ENCODE assay signal across 15 mouse cellular contexts in the genomic region with DNA sequence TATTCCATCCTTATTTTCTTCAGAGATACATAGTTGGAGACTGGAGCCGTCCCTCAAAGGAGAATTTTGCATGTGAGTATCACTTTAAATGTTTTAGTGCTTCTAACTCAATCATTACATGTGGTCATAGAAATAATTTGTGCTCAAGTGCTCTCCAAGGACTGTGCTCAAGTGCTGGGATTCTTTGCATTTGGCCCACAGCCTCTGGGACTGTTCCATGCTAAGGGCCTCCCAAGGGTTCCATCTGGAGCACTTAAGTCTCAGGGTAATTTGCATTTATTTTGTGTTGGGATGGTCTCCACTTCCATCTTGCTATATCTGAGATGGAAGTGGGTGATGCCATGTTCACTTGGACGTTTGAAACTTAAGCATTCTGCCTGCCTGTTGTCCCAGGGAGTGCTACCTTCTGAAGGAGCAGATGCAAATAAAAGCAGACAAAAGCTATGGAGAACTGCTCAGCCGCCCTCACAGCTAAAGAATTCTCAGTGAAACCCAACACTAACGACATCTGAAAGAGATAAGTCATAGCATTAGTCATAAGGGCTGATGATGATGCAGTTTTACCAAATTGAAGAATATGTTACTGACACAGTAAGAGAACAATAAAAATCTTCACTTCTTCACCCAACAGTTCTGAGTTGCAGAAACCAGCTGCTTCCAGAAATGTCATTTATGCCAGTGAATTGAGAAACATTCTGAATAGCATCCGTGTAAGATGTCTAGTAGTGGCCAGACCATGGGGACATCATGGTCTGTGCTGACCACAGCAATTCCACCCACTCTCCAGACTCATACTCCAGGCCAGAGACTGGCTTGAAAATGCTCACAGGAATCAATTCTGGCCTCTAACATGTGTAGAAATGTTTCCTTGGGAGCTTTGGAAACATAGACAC.
DNase-seq lines count a peak whose midpoint lies in the region; ATAC-seq lines count a peak whose summit lies in the region.
"Had no signal": no experiment of that assay in that cellular context is flagged by ENCODE, and none has a peak within 500 bp of the region (broad histone marks: within the 10 kb centered on the region; RNA-seq: fewer than 3 reads in every experiment).

No protein-coding gene starts in this region.

- no peaks in the 10 kb centered on the region for H3K4me1 ChIP-seq in kidney, embryonic 15.5 days
- no peaks in the 10 kb centered on the region for H3K4me1 ChIP-seq in hindbrain, embryonic 13.5 days (replicated peaks)
- H3K4me1 ChIP-seq: heart, embryonic 15.5 days had no signal

- no peaks in the 10 kb centered on the region for H3K36me3 ChIP-seq in kidney, embryonic 15.5 days
- no peaks in the 10 kb centered on the region for H3K36me3 ChIP-seq in hindbrain, embryonic 13.5 days
- H3K36me3 ChIP-seq: heart, embryonic 15.5 days had no signal

- H3K9me3 ChIP-seq in kidney, embryonic 15.5 days (replicated peaks) = no peaks in the 10 kb centered on the region
- H3K9me3 ChIP-seq in hindbrain, embryonic 13.5 days = no peaks in the 10 kb centered on the region
- H3K9me3 ChIP-seq: heart, embryonic 15.5 days had no signal

- H3K9ac ChIP-seq in kidney, embryonic 15.5 days = no peak overlapping the region
- H3K9ac ChIP-seq in hindbrain, embryonic 13.5 days = no peak overlapping the region
- H3K9ac ChIP-seq: heart, embryonic 15.5 days had no signal

- 69% methylated on average over 5 of the region's 5 CpGs for WGBS in kidney, embryonic 15.5 days
- 69% methylated on average over 5 of the region's 5 CpGs for WGBS in hindbrain, embryonic 13.5 days

- H3K27ac ChIP-seq in kidney, embryonic 15.5 days = no peak overlapping the region
- no peak overlapping the region for H3K27ac ChIP-seq in hindbrain, embryonic 13.5 days
- H3K27ac ChIP-seq: heart, embryonic 15.5 days; kidney, postnatal 0 days had no signal

- H3K4me3 ChIP-seq in kidney, embryonic 15.5 days (replicated peaks) = no peak overlapping the region
- H3K4me3 ChIP-seq in hindbrain, embryonic 13.5 days = no peak overlapping the region
- H3K4me3 ChIP-seq: erythroblast, embryonic 14.5 days; heart, embryonic 15.5 days had no signal

- H3K4me2 ChIP-seq in kidney, embryonic 15.5 days = no peak overlapping the region
- no peak overlapping the region for H3K4me2 ChIP-seq in hindbrain, embryonic 13.5 days
- H3K4me2 ChIP-seq: heart, embryonic 15.5 days had no signal

- peak; percentile 10 for DNase-seq in adrenal gland, postnatal 14 days
- no peak for DNase-seq in adrenal gland, adult 18-20 months (ENCODE audit: low spot score in 2 of 2)
- DNase-seq in lung, postnatal 25 days (ENCODE audit: low spot score) = peak; percentile 3
- DNase-seq in lung, postnatal 10 days = no peak
- peak; percentile 24 to 27 for DNase-seq in heart, adult 9 months (ENCODE audit: low spot score in 2 of 2)
- no peak for DNase-seq in ovary, postnatal 10 days (ENCODE audit: low spot score)
- DNase-seq: cerebellum, adult 2 months; lung, postnatal 14 days; midbrain, embryonic 14.5 days; thymus, postnatal 25 days had no signal

- ATAC-seq in kidney, embryonic 15.5 days (replicated peaks; ENCODE audit: low FRiP score) = no peak
- ATAC-seq in hindbrain, embryonic 13.5 days (ENCODE audit: low FRiP score) = no peak

- H3K27me3 ChIP-seq in kidney, embryonic 15.5 days = no peaks in the 10 kb centered on the region
- H3K27me3 ChIP-seq in hindbrain, embryonic 13.5 days = no peaks in the 10 kb centered on the region
- H3K27me3 ChIP-seq: heart, embryonic 15.5 days had no signal

Comparison
In these comparisons a context has a peak if more than half of its experiments do, and no peak if none do; other contexts are left out.
1. DNase-seq: peak in adrenal gland, postnatal 14 days (single experiment), lung, postnatal 25 days (single experiment) and heart, adult 9 months (2 of 2); none in adrenal gland, adult 18-20 months (0 of 2), lung, postnatal 10 days (single experiment) and ovary, postnatal 10 days (single experiment).